Mouse (Mus musculus): ENCODE measurements around the gene Nanos2. TPM values are rescaled to one million over a fixed set of nuclear protein-coding genes. Genes with fewer than 3 reads are reported as not detected.

Nanos2 gene
- not detected in 2 replicates for polyA plus RNA-seq (2011; ENCODE audit: insufficient read depth, insufficient read length, low replicate concordance, missing spikeins)

GRCm38 (mm10) chr7:18987100-18987499 is at the start of gene Nanos2:
Gene Nanos2 (plus strand): TSS chr7:18987400.
- TF ChIP-seq CTCF (IDR thresholded peaks at IDR 0.05; ENCODE audit: control insufficient read depth, insufficient read depth, low read length) = no peak
- TF ChIP-seq POLR2A (IDR thresholded peaks at IDR 0.05; ENCODE audit: borderline replicate concordance, control insufficient read depth, low read depth, low read length) = no peak
- WGBS = 42% methylated on average over 2 of the region's 2 CpGs
- H3K4me3 ChIP-seq (replicated peaks; ENCODE audit: control insufficient read depth, low read depth, low read length) = no peak within 1 kb of the TSS
- H3K4me1 ChIP-seq (ENCODE audit: control insufficient read depth, insufficient read depth, low read length) = no peaks in the 10 kb centered on the region; the same call in 1 of the 2 replicates
- H3K27ac ChIP-seq (ENCODE audit: control insufficient read depth, insufficient read depth, low read depth, low read length, poor library complexity) = no peak within 1 kb of the TSS

DNA sequence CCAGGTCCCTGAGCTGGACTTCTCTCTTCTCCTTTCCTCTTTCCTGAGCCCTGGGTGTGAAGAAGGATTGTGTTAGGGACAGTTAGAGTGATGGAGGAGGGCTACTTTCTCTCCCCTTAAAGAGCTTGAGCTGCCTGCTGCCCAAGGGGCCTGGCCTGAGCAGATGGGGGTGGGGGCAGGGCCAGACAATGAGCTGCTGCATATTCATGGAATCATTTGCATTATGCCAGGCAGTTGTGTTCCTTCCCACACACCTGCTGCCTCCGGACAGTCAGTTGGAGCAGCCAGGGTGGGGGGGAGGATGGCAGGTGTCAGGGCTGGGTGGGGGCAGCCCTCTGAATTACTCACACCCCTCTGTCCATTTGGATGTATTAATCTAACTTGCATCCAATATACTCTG is 44.8 kb upstream of the Nanos2 start:
- no peaks in the 10 kb centered on the region for H3K4me1 ChIP-seq (ENCODE audit: control insufficient read depth, insufficient read depth, low read length)
- no peak overlapping the region for H3K4me3 ChIP-seq (replicated peaks; ENCODE audit: control insufficient read depth, low read depth, low read length)
- no peak overlapping the region for H3K27ac ChIP-seq (ENCODE audit: control insufficient read depth, insufficient read depth, low read depth, low read length, poor library complexity)
- 65% methylated on average over 1 of the region's 1 CpGs for WGBS
- TF ChIP-seq CTCF (IDR thresholded peaks at IDR 0.05; ENCODE audit: control insufficient read depth, insufficient read depth, low read length) = no peak
- TF ChIP-seq POLR2A (IDR thresholded peaks at IDR 0.05; ENCODE audit: borderline replicate concordance, control insufficient read depth, low read depth, low read length) = no peak

- no peaks in the 10 kb centered on the region for H3K4me1 ChIP-seq (ENCODE audit: control insufficient read depth, insufficient read depth, low read length)
- no peak overlapping the region for H3K27ac ChIP-seq (ENCODE audit: control insufficient read depth, insufficient read depth, low read depth, low read length, poor library complexity)
- no peak overlapping the region for H3K4me3 ChIP-seq (replicated peaks; ENCODE audit: control insufficient read depth, low read depth, low read length)
- 79% methylated on average over 9 of the region's 9 CpGs for WGBS
- TF ChIP-seq POLR2A (IDR thresholded peaks at IDR 0.05; ENCODE audit: borderline replicate concordance, control insufficient read depth, low read depth, low read length) = no peak
- TF ChIP-seq CTCF (IDR thresholded peaks at IDR 0.05; ENCODE audit: control insufficient read depth, insufficient read depth, low read length) = no peak
Measured at GRCm38 (mm10) chr7:18942815-18943214, 44.4 kb upstream of the Nanos2 start.

DNA sequence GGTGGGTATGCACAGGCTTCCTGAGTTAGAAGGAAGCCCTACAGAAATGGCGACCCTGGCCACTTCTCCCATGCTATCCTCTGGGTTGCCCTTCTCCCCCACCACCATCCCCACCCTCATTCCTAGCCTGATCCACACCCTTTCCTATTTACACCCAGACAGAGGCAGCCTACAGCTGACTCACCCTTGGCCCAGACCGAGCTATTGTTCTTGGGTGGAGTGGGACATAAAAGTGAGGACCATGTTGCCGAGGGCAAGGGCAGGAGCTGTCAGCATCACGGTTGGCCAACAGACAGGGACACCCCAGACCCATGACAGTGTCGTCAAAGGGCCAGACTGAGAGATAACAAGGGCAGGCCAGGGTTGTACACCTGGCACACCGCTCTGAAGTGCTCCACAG is 39.0 kb upstream of the Nanos2 start:
- no peak overlapping the region for H3K4me3 ChIP-seq (replicated peaks; ENCODE audit: control insufficient read depth, low read depth, low read length)
- TF ChIP-seq CTCF (IDR thresholded peaks at IDR 0.05; ENCODE audit: control insufficient read depth, insufficient read depth, low read length) (no peak), POLR2A (IDR thresholded peaks at IDR 0.05; ENCODE audit: borderline replicate concordance, control insufficient read depth, low read depth, low read length) (no peak)
- 66% methylated on average over 6 of the region's 6 CpGs for WGBS
- H3K27ac ChIP-seq (ENCODE audit: control insufficient read depth, insufficient read depth, low read depth, low read length, poor library complexity) = no peak overlapping the region
- no peaks in the 10 kb centered on the region for H3K4me1 ChIP-seq (ENCODE audit: control insufficient read depth, insufficient read depth, low read length)

DNA sequence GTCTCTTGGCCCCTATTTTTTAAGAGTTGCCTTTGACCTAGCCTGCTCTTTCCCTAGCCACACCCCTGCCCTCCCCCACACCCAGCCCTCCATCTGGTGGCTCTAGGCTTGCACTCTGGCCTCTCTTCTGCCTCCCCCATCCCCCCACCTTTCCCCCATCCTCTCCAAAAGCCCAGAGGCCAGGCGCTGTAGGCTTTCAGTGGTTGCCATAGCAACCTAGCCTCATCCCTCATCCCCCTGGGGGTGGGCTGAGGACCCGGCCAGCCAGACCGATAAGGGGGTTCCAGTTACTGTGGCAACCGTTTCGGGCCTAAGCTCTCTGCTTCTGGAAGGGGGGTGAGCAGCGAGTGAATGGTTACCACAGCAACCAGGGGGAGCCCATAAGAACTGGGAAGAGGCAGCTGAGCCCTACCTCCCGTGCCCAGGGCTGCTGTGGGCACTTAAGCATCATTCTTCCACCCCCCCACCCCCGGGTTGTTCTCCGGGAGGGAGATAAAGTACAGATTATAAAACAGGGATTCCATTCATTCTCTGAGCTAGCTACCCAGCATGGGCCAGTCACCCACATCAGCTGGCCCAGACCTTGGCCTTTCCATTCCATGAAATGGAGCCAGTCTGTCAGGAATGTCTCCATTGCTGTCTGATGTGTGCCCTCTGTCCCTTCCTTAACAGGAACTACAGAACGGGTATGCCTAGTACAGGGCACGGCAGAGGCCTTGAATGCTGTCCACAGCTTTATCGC is 37.2 kb upstream of the Nanos2 start:
- no peak overlapping the region for H3K4me3 ChIP-seq (replicated peaks; ENCODE audit: control insufficient read depth, low read depth, low read length)
- H3K27ac ChIP-seq (ENCODE audit: control insufficient read depth, insufficient read depth, low read depth, low read length, poor library complexity) = no peak overlapping the region
- WGBS = 42% methylated on average over 12 of the region's 12 CpGs
- no peak for TF ChIP-seq CTCF (IDR thresholded peaks at IDR 0.05; ENCODE audit: control insufficient read depth, insufficient read depth, low read length)
- no peak for TF ChIP-seq POLR2A (IDR thresholded peaks at IDR 0.05; ENCODE audit: borderline replicate concordance, control insufficient read depth, low read depth, low read length)
- no peaks in the 10 kb centered on the region for H3K4me1 ChIP-seq (ENCODE audit: control insufficient read depth, insufficient read depth, low read length)

DNA sequence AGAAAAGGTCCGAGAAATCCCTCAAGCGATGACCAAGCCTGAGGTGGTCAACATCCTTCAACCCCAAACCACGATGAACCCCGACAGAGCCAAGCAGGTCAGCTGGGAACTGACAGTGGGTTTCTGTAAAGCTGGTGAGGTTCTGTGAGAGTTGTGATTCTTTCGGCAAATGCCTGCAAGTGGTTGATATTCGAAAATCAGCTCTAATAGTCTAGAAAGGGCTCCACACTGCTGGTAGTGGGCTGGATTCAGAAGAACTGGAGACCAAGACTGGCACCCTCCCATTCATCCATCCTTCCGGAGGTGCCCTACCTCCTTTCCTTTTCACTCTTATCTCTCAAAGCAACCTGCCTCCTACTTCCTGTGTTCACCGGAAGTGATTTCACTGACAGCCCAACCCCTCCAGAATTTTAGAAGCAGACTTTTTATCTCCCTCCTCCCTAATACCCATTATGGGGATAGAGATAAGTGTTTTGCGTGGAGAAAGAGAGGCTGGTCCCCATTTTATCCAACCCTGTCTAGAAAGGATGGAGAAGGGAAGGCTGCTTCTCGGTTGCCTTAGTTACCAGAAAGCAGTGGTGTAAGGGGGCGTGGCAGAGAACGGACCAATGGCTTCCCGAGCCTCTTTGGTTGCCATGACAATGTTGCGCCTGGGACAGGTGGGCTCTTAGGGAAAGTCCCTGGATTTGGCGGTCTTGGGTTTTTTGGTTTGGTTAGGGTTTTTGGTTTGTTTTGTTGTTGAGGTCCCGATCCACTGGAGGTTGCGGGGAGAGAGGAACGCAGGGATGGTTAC is 36.5 kb upstream of the Nanos2 start:
- WGBS = 10% methylated on average over 18 of the region's 18 CpGs
- Histone ChIP-seq H3K27ac (ENCODE audit: control insufficient read depth, insufficient read depth, low read depth, low read length, poor library complexity) (no peak overlapping the region), H3K4me1 (ENCODE audit: control insufficient read depth, insufficient read depth, low read length) (no peaks in the 10 kb centered on the region), H3K4me3 (replicated peaks; ENCODE audit: control insufficient read depth, low read depth, low read length) (no peak overlapping the region)
- no peak for TF ChIP-seq CTCF (IDR thresholded peaks at IDR 0.05; ENCODE audit: control insufficient read depth, insufficient read depth, low read length)
- no peak for TF ChIP-seq POLR2A (IDR thresholded peaks at IDR 0.05; ENCODE audit: borderline replicate concordance, control insufficient read depth, low read depth, low read length)

DNA sequence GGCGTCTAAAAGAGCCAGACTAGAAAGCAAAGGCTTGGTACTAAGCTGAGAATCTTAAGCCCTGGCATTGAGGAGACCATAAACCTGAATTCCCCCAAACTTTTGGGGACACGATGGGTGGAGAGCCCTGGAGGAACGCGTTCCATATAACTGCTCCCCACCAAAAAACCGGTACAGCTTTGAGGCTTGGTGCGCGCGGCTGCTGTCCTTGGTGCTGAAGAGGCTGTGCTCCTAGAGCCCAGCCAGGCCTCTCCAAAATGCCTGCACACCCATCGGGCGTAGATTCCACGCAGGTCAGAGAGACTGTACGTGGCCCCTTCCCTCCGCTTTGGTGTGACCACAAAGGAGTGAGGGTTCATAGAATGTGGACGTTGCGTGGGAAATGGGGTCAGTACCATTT is 35.8 kb upstream of the Nanos2 start:
- Histone ChIP-seq H3K4me1 (ENCODE audit: control insufficient read depth, insufficient read depth, low read length) (no peaks in the 10 kb centered on the region), H3K4me3 (replicated peaks; ENCODE audit: control insufficient read depth, low read depth, low read length) (no peak overlapping the region), H3K27ac (ENCODE audit: control insufficient read depth, insufficient read depth, low read depth, low read length, poor library complexity) (no peak overlapping the region)
- WGBS = 15% methylated on average over 15 of the region's 15 CpGs
- TF ChIP-seq POLR2A (IDR thresholded peaks at IDR 0.05; ENCODE audit: borderline replicate concordance, control insufficient read depth, low read depth, low read length) (no peak), CTCF (IDR thresholded peaks at IDR 0.05; ENCODE audit: control insufficient read depth, insufficient read depth, low read length) (no peak)

Data from bone marrow, adult 2 months (tissue).